Mouse (Mus musculus): ENCODE measurements around the gene Hoxa10.

DNA sequence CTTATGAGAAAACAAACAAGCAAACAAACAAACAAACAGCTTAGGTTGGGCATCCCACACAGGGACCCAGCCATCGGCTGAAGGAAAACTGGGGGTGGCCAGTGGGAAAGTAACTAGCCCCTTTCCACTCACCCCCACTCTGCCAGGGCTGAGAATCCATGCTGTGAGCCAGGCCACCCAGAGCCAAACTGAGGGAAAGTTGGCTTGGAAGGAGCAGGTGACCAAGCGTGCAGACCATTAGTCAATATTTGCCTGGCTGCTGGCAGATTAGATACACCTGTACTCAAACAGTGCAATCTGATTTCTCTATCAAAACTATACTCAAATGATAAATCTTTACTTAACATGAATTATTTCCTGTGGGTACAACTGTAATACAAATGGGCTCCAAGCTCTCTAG is 58.6 kb downstream of the Hoxa10 start:
- TF ChIP-seq MAX (IDR thresholded peaks at IDR 0.05; ENCODE audit: low read depth) (no peak), TCF3 (IDR thresholded peaks at IDR 0.05; ENCODE audit: insufficient read length, low read depth) (no peak), POLR2A (IDR thresholded peaks at IDR 0.05; ENCODE audit: insufficient read length, low read depth) (no peak), TCF12 (IDR thresholded peaks at IDR 0.05; ENCODE audit: insufficient read depth, poor library complexity, severe bottlenecking) (no peak), E2F4 (IDR thresholded peaks at IDR 0.05; ENCODE audit: insufficient read depth) (no peak), POLR2AphosphoS2 (IDR thresholded peaks at IDR 0.05; ENCODE audit: insufficient read length, low read depth) (no peak), USF1 (IDR thresholded peaks at IDR 0.05; ENCODE audit: low read depth) (no peak), CEBPB (IDR thresholded peaks at IDR 0.05; ENCODE audit: insufficient read depth, poor library complexity, severe bottlenecking) (no peak), SRF (IDR thresholded peaks at IDR 0.05; ENCODE audit: control insufficient read depth, insufficient read length, low read depth) (no peak), MYOD1 (IDR thresholded peaks at IDR 0.05; ENCODE audit: control insufficient read depth in 1 of 3, insufficient read length in 2 of 3, low read depth in 2 of 3) (no peak), REST (IDR thresholded peaks at IDR 0.05; ENCODE audit: insufficient read depth, insufficient read length) (no peak)
